Mouse (Mus musculus) c-Kit-positive CD71-positive TER-119-negative erythroid progenitor cells, embryonic 14.5 days (primary cell): ENCODE results near the gene Mmp25.
A peak's percentile ranks its signal among the peaks of the same experiment; 100 is the strongest.
"Not testable (repeated sequence)": the region's sequence is repeated elsewhere in the genome, so short reads cannot be mapped to it uniquely, and the experiment has no call there.

Experiments used
- DNase-seq: peaks from one replicate; pipeline ENCODE4 v3.0.0-alpha.2; 2013; ENCODE audit warnings: low read depth

Mmp25 gene

GRCm38 (mm10) chr17:23600641-23601622 lies 44.1 kb downstream of the Mmp25 start, which contains the start of gene Zscan10:
Gene Zscan10 (plus strand): TSS chr17:23600856.
- DNase-seq: no peak

DNA sequence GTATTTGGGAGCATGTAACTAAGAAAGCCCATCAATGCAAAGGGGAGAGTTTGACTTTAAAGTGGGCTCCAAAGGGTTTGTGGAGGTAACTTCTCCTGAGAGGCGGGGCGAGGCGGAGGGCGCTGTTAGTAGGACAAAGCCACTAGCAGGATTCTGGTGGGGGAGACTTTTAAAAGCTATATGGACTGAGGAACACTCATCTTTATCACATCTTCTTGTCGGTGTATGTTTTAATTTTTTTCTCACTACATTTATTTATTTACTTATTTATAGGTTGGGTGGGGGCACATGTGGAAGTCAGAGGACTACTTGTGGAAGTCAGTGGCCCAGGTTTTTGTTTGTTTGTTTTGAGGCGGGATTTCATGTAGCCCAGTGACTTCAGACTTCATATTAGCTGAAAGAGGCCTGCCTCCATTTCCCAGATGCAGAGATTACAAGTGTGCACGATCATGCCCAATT lies 45.4 kb downstream of the Mmp25 start:
- DNase-seq: peak; percentile 32

DNA sequence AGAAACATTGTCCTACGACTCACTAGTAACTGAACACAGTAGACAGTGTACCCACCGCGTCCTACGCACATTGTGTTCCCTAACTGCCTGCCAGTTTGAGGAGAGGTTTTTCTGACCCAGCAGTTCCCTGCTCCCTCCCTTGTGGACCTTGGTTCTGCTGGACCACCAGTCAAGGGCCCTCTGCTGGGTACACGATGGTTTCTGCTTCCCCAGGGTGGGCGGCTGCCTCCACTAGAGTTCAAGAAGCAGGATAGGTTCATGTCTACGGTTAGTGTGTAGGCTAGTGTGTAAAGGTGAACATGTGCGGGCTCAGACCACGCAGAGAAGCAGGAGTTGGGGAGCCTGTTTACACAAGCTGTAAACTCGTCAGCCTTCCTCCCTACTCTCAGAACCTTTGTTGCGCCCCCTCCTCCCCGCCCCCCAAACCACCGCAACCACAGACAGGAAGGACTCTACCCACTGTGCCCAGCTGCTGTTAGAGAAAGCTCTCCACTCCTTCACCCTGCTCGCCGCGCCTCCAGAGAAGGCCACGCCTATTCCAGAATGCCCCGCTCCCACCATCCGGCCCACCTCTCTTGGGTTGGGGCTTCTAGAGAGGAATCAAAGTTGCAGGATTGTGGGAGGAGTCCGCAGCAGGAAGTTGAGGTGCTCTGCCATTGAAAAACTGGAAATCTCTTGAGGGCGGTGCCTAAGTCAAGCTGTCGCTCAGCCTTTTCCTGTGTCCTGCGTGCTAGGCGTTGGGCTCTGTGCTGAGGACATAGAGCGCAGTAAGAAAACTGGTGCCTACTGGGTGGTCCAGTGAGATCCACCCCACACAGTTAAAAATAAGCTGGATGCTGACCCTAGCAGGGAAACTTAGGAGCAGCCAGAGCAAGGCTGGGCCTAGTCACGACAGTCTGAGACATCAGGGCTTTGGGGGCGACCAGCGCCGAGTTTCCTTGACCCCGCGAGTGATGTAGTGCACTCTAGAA lies 46.2 kb downstream of the Mmp25 start, which contains the start of gene Zfp13:
Gene Zfp13 (minus strand): TSS at position 906 of the 971 bp plus-strand sequence.
- peak; percentile 73 for DNase-seq

GRCm38 (mm10) chr17:23595139-23595538 lies 49.9 kb downstream of the Mmp25 start:
- DNase-seq: not testable (repeated sequence)

GRCm38 (mm10) chr17:23592926-23593300 lies 52.2 kb downstream of the Mmp25 start:
- no peak for DNase-seq

GRCm38 (mm10) chr17:23592208-23592925 lies 52.7 kb downstream of the Mmp25 start:
- DNase-seq: peak; percentile 96

DNA sequence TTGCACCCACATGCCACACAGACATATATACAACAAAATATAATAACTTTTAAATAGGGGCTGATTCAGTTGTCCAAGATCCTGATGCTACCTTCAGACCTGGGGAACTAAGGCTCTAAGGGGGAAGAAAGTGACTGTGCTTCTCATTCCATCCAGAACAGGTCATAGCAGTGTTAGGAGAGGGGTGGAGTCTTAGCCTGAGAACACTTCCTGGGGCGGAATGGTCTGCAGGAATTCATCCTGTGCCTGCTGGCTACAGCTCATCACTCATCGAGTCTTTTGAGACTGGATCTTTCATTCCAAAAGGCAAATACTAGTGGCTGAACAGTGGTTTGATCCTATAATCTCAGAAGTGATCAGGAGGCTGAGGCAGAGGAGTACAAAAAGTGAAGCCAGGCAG lies 57.8 kb downstream of the Mmp25 start:
- DNase-seq: no peak

DNA sequence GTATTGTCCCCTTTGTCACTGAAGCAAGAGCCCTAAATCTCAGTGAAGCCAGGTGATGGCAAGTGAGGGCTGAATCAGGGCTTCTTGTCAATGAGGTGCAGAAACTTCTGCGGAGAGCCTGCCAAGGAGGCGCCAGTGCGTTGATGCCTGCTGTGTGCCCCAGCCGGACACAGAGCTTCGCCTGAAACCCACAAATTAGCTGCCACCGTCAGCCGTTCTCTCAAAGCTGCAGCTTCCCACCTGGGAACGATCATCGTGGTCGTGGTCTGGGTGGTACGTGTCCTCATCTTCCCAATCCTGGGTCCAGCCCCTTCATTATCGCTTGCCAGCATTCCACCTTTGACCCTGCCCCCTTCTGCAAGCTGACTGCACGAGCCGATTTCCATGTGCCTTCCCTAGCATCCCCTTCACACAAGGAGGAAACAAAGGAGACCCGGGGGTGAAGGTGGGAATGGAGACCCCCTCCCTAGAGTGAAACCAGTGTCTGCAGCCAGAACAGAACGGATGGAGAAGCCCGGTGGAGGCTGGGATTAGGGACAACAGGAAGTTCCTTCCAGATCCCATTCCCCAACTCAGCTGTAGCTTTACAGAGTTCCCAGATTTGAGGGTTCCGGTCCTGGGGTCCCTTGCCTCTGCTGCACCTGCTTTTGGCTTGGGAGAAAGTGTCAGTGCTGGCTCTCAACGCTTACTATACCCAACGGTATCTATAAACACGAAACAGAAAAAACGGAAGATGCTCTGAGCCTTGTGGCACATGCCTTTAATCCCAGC lies 59.2 kb downstream of the Mmp25 start:
- DNase-seq: no peak

DNA sequence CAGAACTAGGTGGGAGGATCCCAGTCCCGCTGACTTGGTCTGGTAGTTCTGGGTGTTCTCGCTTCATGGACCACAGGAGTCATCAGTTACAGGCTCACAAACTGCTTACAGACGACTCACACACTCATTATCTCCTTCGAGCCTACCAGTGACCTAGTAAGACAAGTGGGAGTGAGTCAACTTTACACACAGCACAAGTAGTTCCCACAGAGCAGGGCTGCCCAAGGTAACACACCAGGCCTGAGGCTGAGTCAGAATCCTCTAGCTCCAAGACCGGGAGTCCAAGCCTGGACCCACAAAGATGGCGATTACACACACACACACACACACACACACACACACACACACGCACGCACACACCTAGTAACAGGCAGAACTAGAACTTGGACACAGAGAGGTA lies 60.3 kb downstream of the Mmp25 start:
- DNase-seq: no peak
